Mouse (Mus musculus) bone marrow, adult 2 months (tissue): ENCODE results near the gene Moxd1. TPM values are rescaled to one million over a fixed set of nuclear protein-coding genes. Genes with fewer than 3 reads are reported as not detected.

Source experiments
- H3K27ac ChIP-seq: fragments of 200-500 bp; 2 replicates; pipeline ENCODE4 v1.5.1; 2012; ENCODE audit warnings: low read depth, mild to moderate bottlenecking, control low read depth, inconsistent platforms, low read length; ENCODE audit not compliant: control insufficient read depth, poor library complexity, insufficient read depth
- H3K4me1 ChIP-seq: fragments of 200-500 bp; 2 replicates; pipeline ENCODE4 v1.6.1; 2011; ENCODE audit warnings: low read length; ENCODE audit not compliant: control insufficient read depth, insufficient read depth
- H3K4me3 ChIP-seq: fragments of 200-500 bp; replicated peaks from 2 replicates; pipeline ENCODE3; 2011; ENCODE audit warnings: mild to moderate bottlenecking, low read depth, low read length, control low read depth; ENCODE audit not compliant: control insufficient read depth
- CTCF ChIP-seq: fragments of 200-500 bp; IDR thresholded peaks from 2 replicates; pipeline ENCODE4 v1.5.1; 2011; ENCODE audit warnings: low read length, control low read depth; ENCODE audit not compliant: control insufficient read depth, insufficient read depth
- POLR2A ChIP-seq: fragments of 200-500 bp; IDR thresholded peaks from 2 replicates; pipeline ENCODE4 v1.6.1; 2011; ENCODE audit warnings: low read depth, mild to moderate bottlenecking, control low read depth, low read length, borderline replicate concordance; ENCODE audit not compliant: control insufficient read depth
- WGBS: fragments of 180-500 bp; shearing (Covaris S2); methylation state at CpG from one replicate; pipeline ENCODE4 v1.1.7; 2018; 5-methylcytosine and 5-hydroxymethylcytosine counted together
- polyA plus RNA-seq: library from polyadenylated mRNA; stranded (reverse); fragments of >200 nt; gene quantifications from 2 replicates; pipeline ENCODE4 v1.2.4, GENCODE M21; 2011; ENCODE audit warnings: low replicate concordance; ENCODE audit not compliant: missing spikeins, insufficient read depth, insufficient read length

Moxd1 gene
- polyA plus RNA-seq, 1 experiment: not detected

DNA sequence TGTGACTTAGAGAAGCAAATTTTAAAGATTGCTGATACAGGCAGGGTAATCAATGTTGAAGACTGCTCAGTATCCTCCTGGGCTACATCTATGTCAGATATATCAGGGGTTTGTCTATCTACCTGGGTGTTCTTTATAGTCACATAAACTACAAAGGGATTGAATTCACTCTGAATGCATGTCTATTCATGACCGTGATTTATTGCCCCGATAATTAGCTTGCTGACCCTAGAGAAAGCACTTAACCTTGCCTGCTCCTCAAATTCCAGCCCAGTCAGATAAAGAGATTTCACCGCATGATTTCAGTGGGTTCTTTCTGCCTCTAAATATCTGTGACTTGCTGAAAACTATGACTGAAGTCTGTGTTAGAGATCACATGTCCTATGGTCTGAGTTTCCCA lies 35.6 kb downstream of the Moxd1 start:
- H3K27ac ChIP-seq: no peak overlapping the region
- no peaks in the 10 kb centered on the region for H3K4me1 ChIP-seq
- no peak overlapping the region for H3K4me3 ChIP-seq
- TF ChIP-seq POLR2A: no peak
- TF ChIP-seq CTCF: no peak
- WGBS: 81% methylated on average over 3 of the region's 3 CpGs

DNA sequence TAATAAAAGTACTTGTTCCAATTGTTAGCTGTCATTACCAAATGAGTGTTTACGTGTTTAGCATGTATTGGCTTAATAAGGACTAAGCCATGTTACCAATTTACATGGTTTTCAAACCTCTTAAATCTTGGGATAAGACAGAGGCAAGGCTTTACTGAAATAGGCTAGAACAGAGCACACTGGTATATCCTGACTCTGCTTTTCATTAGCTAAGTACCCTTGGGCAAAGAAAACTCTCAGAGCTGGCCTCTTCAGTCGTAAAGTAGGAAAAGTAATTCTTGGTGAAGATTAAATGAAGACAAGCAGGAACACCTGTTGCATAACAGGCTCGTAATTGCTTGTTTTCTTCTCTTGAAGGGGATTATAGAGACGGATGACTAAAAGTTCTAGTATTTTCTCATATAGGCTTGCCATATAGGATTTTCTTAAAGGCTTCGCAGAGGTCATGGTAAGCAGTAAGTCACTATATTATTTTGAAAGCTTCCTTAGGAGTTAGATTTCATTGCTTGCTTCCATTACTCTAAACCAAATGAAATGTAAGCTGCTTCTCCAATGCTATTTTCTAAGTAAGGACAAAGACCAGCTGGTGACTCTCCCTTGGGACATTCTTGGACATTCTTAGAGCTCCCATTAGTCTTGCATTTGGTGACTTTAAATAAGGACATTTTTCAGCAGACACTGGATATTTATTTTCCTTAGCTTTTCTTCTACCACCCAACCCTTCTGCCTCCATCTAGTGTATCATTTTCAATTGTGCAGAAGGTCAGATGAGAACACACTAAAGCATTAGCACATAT lies 36.7 kb downstream of the Moxd1 start:
- TF ChIP-seq CTCF (no peak), POLR2A (no peak)
- Histone ChIP-seq H3K4me3 (no peak overlapping the region), H3K27ac (no peak overlapping the region), H3K4me1 (no peaks in the 10 kb centered on the region)
- WGBS: 75% methylated on average over 5 of the region's 5 CpGs

DNA sequence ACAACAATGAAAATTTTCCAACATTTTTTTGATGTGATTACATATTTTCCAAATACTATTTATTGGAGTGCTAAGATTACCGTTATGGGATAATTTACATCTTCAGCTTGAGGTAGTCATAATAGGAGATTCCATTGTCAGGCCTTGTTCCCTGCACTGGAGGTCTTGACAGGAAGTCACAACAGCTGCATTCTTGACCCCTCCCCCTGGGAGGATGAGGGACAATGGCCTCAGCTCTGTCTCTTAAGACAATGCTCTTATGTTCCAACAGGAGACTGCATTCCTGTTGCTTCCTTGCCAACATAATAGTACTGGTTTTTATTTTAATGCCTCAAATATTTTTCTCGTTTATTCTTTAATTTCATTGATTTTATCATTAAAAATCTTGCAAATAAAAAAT lies 44.2 kb downstream of the Moxd1 start:
- H3K4me3 ChIP-seq: no peak overlapping the region
- no peak for TF ChIP-seq POLR2A
- TF ChIP-seq CTCF: no peak
- no peaks in the 10 kb centered on the region for H3K4me1 ChIP-seq
- H3K27ac ChIP-seq: no peak overlapping the region
- 68% methylated on average over 2 of the region's 2 CpGs for WGBS

DNA sequence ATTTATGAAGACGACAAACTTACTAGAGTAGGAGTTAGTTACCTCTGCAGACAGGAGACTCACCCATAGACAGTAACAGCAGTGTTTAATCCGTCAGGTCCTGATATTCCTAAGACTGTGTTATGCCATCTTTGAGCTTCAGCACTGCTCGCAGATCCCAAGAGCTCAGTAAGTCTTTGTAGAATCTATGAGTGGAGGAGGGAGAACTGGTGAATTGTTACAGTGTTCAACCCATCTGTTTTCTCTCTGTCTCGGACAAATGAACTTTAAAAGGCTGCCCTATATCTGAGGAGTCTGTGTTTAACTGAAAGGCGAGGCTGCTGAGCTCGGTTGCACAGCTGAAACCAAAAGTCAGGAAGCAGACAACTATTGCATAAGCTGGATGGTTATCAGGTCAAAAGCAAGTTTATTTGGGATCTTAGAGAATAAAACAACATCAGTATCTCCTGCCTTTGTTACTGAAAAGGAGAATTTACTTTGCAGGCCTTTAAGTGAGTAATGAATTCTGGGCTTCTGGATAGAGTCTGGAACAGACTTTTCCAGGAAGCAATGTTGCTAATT lies 47.8 kb downstream of the Moxd1 start:
- TF ChIP-seq POLR2A (no peak), CTCF (no peak)
- Histone ChIP-seq H3K4me3 (no peak overlapping the region), H3K27ac (no peak overlapping the region), H3K4me1 (no peaks in the 10 kb centered on the region)
- WGBS: 35% methylated on average over 6 of the region's 6 CpGs

GRCm38 (mm10) chr10:24276211-24276610 lies 52.9 kb downstream of the Moxd1 start:
- H3K4me1 ChIP-seq: no peaks in the 10 kb centered on the region
- TF ChIP-seq CTCF: no peak
- no peak for TF ChIP-seq POLR2A
- 57% methylated on average over 7 of the region's 7 CpGs for WGBS
- H3K4me3 ChIP-seq: no peak overlapping the region
- H3K27ac ChIP-seq: no peak overlapping the region

DNA sequence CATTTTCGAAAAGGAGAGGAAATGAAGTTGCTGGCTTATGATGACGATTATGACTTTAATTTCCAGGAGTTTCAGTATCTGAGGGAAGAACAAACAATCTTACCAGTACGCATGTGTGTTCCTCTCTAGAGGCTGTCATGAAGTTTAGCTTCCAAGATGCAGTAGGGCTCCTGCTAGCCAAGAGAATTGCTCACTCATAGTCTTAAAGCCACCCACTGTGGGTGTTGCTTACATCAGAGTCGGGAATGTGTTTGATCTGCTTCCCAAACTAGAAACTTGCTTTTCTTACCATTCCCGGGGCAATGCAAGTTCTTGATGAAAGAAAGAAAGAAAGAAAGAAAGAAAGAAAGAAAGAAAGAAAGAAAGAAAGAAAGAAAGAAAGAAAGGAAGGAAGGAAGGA lies 59.3 kb downstream of the Moxd1 start:
- Histone ChIP-seq H3K4me3 (no peak overlapping the region), H3K4me1 (no peaks in the 10 kb centered on the region), H3K27ac (no peak overlapping the region)
- 65% methylated on average over 5 of the region's 5 CpGs for WGBS
- TF ChIP-seq POLR2A: no peak
- no peak for TF ChIP-seq CTCF

DNA sequence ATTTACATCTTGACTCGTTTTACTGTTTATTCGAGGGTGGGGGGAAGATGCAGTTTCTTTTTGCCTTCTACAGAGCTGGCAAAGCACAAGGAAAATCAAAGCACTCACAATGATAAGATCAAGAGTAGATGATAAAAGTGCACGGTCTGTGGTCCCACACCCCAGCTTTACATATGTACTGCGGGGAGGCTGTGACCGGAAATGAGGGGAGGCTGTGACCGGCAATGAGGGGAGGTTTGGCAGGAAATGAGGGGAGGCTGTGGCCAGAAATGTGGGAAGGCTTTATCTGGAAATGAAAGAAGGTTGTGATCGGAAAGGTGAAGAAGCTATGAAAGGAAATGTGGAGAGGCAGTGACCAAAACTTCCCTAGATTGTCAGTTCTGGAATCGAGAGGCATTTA lies 68.3 kb downstream of the Moxd1 start:
- no peaks in the 10 kb centered on the region for H3K4me1 ChIP-seq
- 5% methylated on average over 8 of the region's 8 CpGs for WGBS
- no peak for TF ChIP-seq POLR2A
- no peak for TF ChIP-seq CTCF
- H3K4me3 ChIP-seq: no peak overlapping the region
- no peak overlapping the region for H3K27ac ChIP-seq

DNA sequence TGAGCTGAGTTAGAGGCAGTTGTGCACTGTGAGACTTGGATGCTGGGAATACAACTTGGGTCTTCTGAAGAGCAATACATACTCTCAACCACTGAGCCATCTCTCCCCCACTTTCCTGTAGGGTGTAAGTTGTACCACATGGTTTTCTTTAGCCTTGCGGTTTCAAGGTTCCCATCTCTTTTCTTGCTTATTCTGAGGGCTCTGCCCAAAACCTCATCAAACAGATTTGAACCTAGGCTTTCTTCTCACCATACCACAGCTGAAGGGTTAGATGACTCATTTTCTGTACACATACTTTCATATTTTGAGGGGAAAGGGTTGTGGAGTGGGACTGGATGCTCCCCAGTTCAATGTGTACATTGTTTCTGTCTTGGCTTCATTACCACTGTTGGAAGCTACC lies 69.4 kb downstream of the Moxd1 start:
- H3K27ac ChIP-seq: no peak overlapping the region
- H3K4me3 ChIP-seq: no peak overlapping the region
- 93% methylated on average over 1 of the region's 1 CpGs for WGBS
- TF ChIP-seq POLR2A: no peak
- TF ChIP-seq CTCF: no peak
- no peaks in the 10 kb centered on the region for H3K4me1 ChIP-seq

DNA sequence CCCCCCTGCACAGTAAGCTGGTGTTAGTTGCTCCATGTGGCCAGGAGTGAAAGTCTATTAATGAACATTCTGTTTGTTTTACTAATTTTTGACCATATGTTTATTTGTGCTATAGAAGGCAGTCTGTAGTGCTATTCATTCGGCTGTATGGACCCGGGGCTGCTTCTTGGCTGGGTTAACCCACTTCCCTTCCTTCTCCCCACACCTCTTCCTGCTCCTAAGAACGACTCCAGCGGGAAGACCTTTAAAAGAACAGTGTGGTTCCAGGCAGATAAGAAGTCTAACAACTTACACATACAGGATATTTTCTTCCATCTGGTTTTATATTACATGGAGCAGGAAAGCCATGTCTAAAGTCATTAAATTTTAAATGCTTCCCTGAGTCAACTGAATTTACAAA lies 73.3 kb downstream of the Moxd1 start:
- TF ChIP-seq CTCF (no peak), POLR2A (no peak)
- Histone ChIP-seq H3K4me3 (no peak overlapping the region), H3K4me1 (no peaks in the 10 kb centered on the region), H3K27ac (no peak overlapping the region)
- WGBS: 13% methylated on average over 4 of the region's 4 CpGs
